Mouse (Mus musculus): ENCODE measurements at regions not wholly inside any gene's neighbourhood (a gene's known extent, or its start where the extent isn't known, plus 50 kb on each side); places are given as distances from the start of the nearest gene placed in this dataset.

- no peak for DNase-seq (ENCODE audit: low spot score in 2 of 2)
Observed at GRCm38 (mm10) chr15:13765411-13765810, 591.9 kb upstream of the Cdh6 start.

- DNase-seq (ENCODE audit: low spot score in 2 of 2), result no peak
Observed at GRCm38 (mm10) chr15:13764587-13764986, 591.1 kb upstream of the Cdh6 start.

- no peak for DNase-seq (ENCODE audit: low spot score in 2 of 2)
Observed at GRCm38 (mm10) chr15:13746559-13746958, 573.1 kb upstream of the Cdh6 start.

- DNase-seq (ENCODE audit: low spot score in 2 of 2), result no peak
Observed at GRCm38 (mm10) chr15:13706276-13706675, 532.8 kb upstream of the Cdh6 start.

- DNase-seq (ENCODE audit: low spot score in 2 of 2), result no peak
Observed at GRCm38 (mm10) chr15:13705187-13705586, 531.7 kb upstream of the Cdh6 start.

GRCm38 (mm10) chr15:13668193-13668592, 494.7 kb upstream of the Cdh6 start:
- DNase-seq (ENCODE audit: low spot score in 2 of 2), result peak; percentile 5 to 30

GRCm38 (mm10) chr15:13667278-13667677, 493.8 kb upstream of the Cdh6 start:
- DNase-seq (ENCODE audit: low spot score in 2 of 2), result no peak

- DNase-seq (ENCODE audit: low spot score in 2 of 2), result no peak
Observed at GRCm38 (mm10) chr15:13662275-13662674, 488.8 kb upstream of the Cdh6 start.

GRCm38 (mm10) chr15:13655038-13655437, 481.6 kb upstream of the Cdh6 start:
- no peak for DNase-seq (ENCODE audit: low spot score in 2 of 2)

- DNase-seq (ENCODE audit: low spot score in 2 of 2), result no peak
Observed at GRCm38 (mm10) chr15:13635346-13635940, 462.0 kb upstream of the Cdh6 start.

GRCm38 (mm10) chr15:13602133-13602532, 428.7 kb upstream of the Cdh6 start:
- no peak for DNase-seq (ENCODE audit: low spot score in 2 of 2)

- no peak for DNase-seq (ENCODE audit: low spot score in 2 of 2)
Observed at GRCm38 (mm10) chr15:13597856-13598255, 424.4 kb upstream of the Cdh6 start.

- DNase-seq (ENCODE audit: low spot score in 2 of 2), result no peak
Observed at GRCm38 (mm10) chr15:13593823-13594222, 420.3 kb upstream of the Cdh6 start.

GRCm38 (mm10) chr15:13590864-13591263, 417.4 kb upstream of the Cdh6 start:
- no peak for DNase-seq (ENCODE audit: low spot score in 2 of 2)

- no peak for DNase-seq (ENCODE audit: low spot score in 2 of 2)
Observed at GRCm38 (mm10) chr15:13583300-13583699, 409.8 kb upstream of the Cdh6 start.

GRCm38 (mm10) chr15:13582134-13582533, 408.7 kb upstream of the Cdh6 start:
- no peak for DNase-seq (ENCODE audit: low spot score in 2 of 2)

- DNase-seq (ENCODE audit: low spot score in 2 of 2), result no peak
Observed at GRCm38 (mm10) chr15:13573621-13574020, 400.1 kb upstream of the Cdh6 start.

GRCm38 (mm10) chr15:13560920-13561319, 387.4 kb upstream of the Cdh6 start:
- no peak for DNase-seq (ENCODE audit: low spot score in 2 of 2)

- no peak for DNase-seq (ENCODE audit: low spot score in 2 of 2)
Observed at GRCm38 (mm10) chr15:13549207-13549837, 375.8 kb upstream of the Cdh6 start.

GRCm38 (mm10) chr15:13540026-13540425, 366.6 kb upstream of the Cdh6 start:
- DNase-seq (ENCODE audit: low spot score in 2 of 2), result no peak

GRCm38 (mm10) chr15:13534017-13534416, 360.5 kb upstream of the Cdh6 start:
- no peak for DNase-seq (ENCODE audit: low spot score in 2 of 2)

- DNase-seq (ENCODE audit: low spot score in 2 of 2), result no peak
Observed at GRCm38 (mm10) chr15:13529960-13530359, 356.5 kb upstream of the Cdh6 start.

GRCm38 (mm10) chr15:13529050-13529449, 355.6 kb upstream of the Cdh6 start:
- no peak for DNase-seq (ENCODE audit: low spot score in 2 of 2)

Data from left cerebral cortex, adult 8-10 months (tissue).